Mouse (Mus musculus): ENCODE data around the gene Arhgap45.

Arhgap45 gene

GRCm38 (mm10) chr10:79987771-79988505 is 28.5 kb upstream of the Arhgap45 start:
- no peak for DNase-seq

GRCm38 (mm10) chr10:79988506-79989271 is 27.8 kb upstream of the Arhgap45 start, which contains the start of gene Cnn2:
TSS of gene Cnn2 (plus strand) at chr10:79988584.
- peak; percentile 99 for DNase-seq

GRCm38 (mm10) chr10:79989272-79989786 is 27.1 kb upstream of the Arhgap45 start:
- DNase-seq, result no peak

- DNase-seq, result no peak
Observed at GRCm38 (mm10) chr10:79989870-79990269, 26.6 kb upstream of the Arhgap45 start.

GRCm38 (mm10) chr10:79991099-79991498 is 25.4 kb upstream of the Arhgap45 start:
- no peak for DNase-seq

- DNase-seq, result no peak
Observed at GRCm38 (mm10) chr10:79991548-79991947, 24.9 kb upstream of the Arhgap45 start.

- DNase-seq, result no peak
Observed at GRCm38 (mm10) chr10:79994397-79995115, 21.9 kb upstream of the Arhgap45 start.

- no peak for DNase-seq
Observed at GRCm38 (mm10) chr10:79995636-79996035, 20.8 kb upstream of the Arhgap45 start.

- DNase-seq, result peak; percentile 100
Observed at GRCm38 (mm10) chr10:79996272-79997033, 20.0 kb upstream of the Arhgap45 start, which contains the start of gene Abca7. TSS of gene Abca7 (plus strand) at chr10:79996494.

GRCm38 (mm10) chr10:79997034-79997760 is 19.3 kb upstream of the Arhgap45 start:
- peak; percentile 99 for DNase-seq

- DNase-seq, result peak; percentile 96
Observed at GRCm38 (mm10) chr10:79997819-79998218, 18.6 kb upstream of the Arhgap45 start.

- no peak for DNase-seq
Observed at GRCm38 (mm10) chr10:80001945-80002344, 14.5 kb upstream of the Arhgap45 start.

- peak; percentile 94 for DNase-seq
Observed at GRCm38 (mm10) chr10:80002829-80003228, 13.6 kb upstream of the Arhgap45 start.

GRCm38 (mm10) chr10:80003374-80004232 is 12.8 kb upstream of the Arhgap45 start:
- DNase-seq, result peak; percentile 97

GRCm38 (mm10) chr10:80004233-80004705 is 12.2 kb upstream of the Arhgap45 start:
- no peak for DNase-seq

GRCm38 (mm10) chr10:80011740-80012139 is 4.7 kb upstream of the Arhgap45 start:
- DNase-seq, result peak; percentile 92

GRCm38 (mm10) chr10:80013609-80014008 is 2.8 kb upstream of the Arhgap45 start:
- peak; percentile 92 for DNase-seq

- peak; percentile 94 for DNase-seq
Observed at GRCm38 (mm10) chr10:80014484-80015290, 1.8 kb upstream of the Arhgap45 start.

- peak; percentile 92 for DNase-seq
Observed at GRCm38 (mm10) chr10:80015583-80015982, 870 bp upstream of the Arhgap45 start.

Data from heart, adult 11 months (tissue).